Mouse (Mus musculus) thymus, adult 2 months (tissue): Measurements from ENCODE around the gene Cdk4. TPM values are rescaled to one million over a fixed set of nuclear protein-coding genes. Genes with fewer than 3 reads are reported as not detected.

ENCODE experiments used
- DNase-seq: peaks from one replicate; pipeline ENCODE4 v3.0.0; 2021
- H3K27ac ChIP-seq: fragments of 200-500 bp; 2 replicates; pipeline ENCODE4 v1.5.1; 2012; ENCODE audit warnings: low read length, control low read depth; ENCODE audit not compliant: control insufficient read depth, insufficient read depth
- H3K27me3 ChIP-seq: fragments of 200-500 bp; 2 replicates; pipeline ENCODE4 v1.6.1; 2012; ENCODE audit warnings: mild to moderate bottlenecking, low read length, moderate library complexity, mixed read lengths; ENCODE audit not compliant: control insufficient read depth, insufficient read depth
- H3K36me3 ChIP-seq: fragments of 200-500 bp; 2 replicates; pipeline ENCODE4 v1.6.1; 2012; ENCODE audit warnings: mild to moderate bottlenecking, low read length, moderate library complexity; ENCODE audit not compliant: control insufficient read depth, insufficient read depth
- H3K4me1 ChIP-seq: fragments of 200-500 bp; replicated peaks from 2 replicates; pipeline ENCODE4 v1.6.1; 2012; ENCODE audit warnings: low read length; ENCODE audit not compliant: control insufficient read depth, insufficient read depth
- H3K4me3 ChIP-seq: fragments of 200-500 bp; 2 replicates; pipeline ENCODE4 v1.5.1; 2012; ENCODE audit warnings: mild to moderate bottlenecking, low read length, control low read depth, moderate library complexity; ENCODE audit not compliant: control insufficient read depth, insufficient read depth
- CTCF ChIP-seq: fragments of 200-500 bp; IDR thresholded peaks from 2 replicates; pipeline ENCODE4 v1.5.1; 2012; ENCODE audit warnings: mild to moderate bottlenecking, control low read depth, low read length, moderate library complexity, borderline replicate concordance; ENCODE audit not compliant: control insufficient read depth, poor library complexity, insufficient read depth; ENCODE audit errors: extremely low read depth
- POLR2A ChIP-seq: fragments of 200-500 bp; IDR thresholded peaks from 2 replicates; pipeline ENCODE4 v1.6.1; 2012; ENCODE audit warnings: mild to moderate bottlenecking, low read length, control low read depth, moderate library complexity; ENCODE audit not compliant: control insufficient read depth, poor library complexity, insufficient read depth; ENCODE audit errors: extremely low read depth
- WGBS: fragments of 180-500 bp; shearing (Covaris S2); methylation state at CpG from one replicate; pipeline ENCODE4 v1.1.7; 2018; 5-methylcytosine and 5-hydroxymethylcytosine counted together
- polyA plus RNA-seq: library from polyadenylated mRNA; depleted of rRNA; stranded (reverse); fragments of >200 nt; gene quantifications from 2 replicates; pipeline ENCODE4 v1.2.3, GENCODE M21; 2012

The Cdk4 gene
- polyA plus RNA-seq, 1 experiment, result 375 TPM

DNA sequence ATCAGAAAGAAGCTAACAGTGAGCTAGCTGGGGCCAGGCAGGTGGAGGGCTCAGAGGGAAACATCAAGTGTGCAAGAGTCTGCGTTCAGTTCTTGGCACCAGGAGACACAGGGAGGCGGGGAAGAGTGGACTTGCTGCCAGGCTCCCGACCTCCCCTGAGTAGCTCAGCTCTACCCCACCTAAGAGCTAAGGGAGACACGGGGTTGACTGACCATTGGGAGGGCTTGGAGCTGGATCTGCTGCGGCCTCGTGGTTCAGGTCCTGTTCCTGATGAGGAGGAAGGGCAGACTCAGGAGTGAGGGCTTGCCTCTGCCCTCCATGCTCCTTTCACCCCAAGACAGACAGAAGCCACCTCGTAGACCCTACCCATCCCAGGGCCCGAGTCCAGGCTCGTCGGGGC is 35.9 kb downstream of the Cdk4 start:
- TF ChIP-seq CTCF (no peak), POLR2A (no peak)
- Histone ChIP-seq H3K36me3 (peaks cover 41% of the 10 kb centered on the region), H3K27me3 (no peaks in the 10 kb centered on the region), H3K4me3 (no peak overlapping the region), H3K27ac (no peak overlapping the region), H3K4me1 (peaks cover 12% of the 10 kb centered on the region)
- 89% methylated on average over 10 of the region's 10 CpGs for WGBS
- no peak for DNase-seq

- TF ChIP-seq POLR2A, result no peak
- TF ChIP-seq CTCF, result no peak
- no peak for DNase-seq
- 73% methylated on average over 15 of the region's 15 CpGs for WGBS
- Histone ChIP-seq H3K27ac (no peak overlapping the region), H3K27me3 (no peaks in the 10 kb centered on the region), H3K4me3 (no peak overlapping the region), H3K36me3 (peaks cover 41% of the 10 kb centered on the region), H3K4me1 (peaks cover 15% of the 10 kb centered on the region)
Measured at GRCm38 (mm10) chr10:127099868-127100267, 36.5 kb downstream of the Cdk4 start.

- no peak overlapping the region for H3K27ac ChIP-seq
- no peak overlapping the region for H3K4me3 ChIP-seq
- DNase-seq, result no peak
- WGBS, result 92% methylated on average over 8 of the region's 8 CpGs
- peaks cover 41% of the 10 kb centered on the region for H3K36me3 ChIP-seq
- no peak for TF ChIP-seq POLR2A
- no peak for TF ChIP-seq CTCF
- no peaks in the 10 kb centered on the region for H3K27me3 ChIP-seq
- H3K4me1 ChIP-seq, result peaks cover 15% of the 10 kb centered on the region
Measured at GRCm38 (mm10) chr10:127100414-127100813, 37.1 kb downstream of the Cdk4 start.

GRCm38 (mm10) chr10:127101151-127101550 is 37.8 kb downstream of the Cdk4 start:
- Histone ChIP-seq H3K27ac (no peak overlapping the region), H3K27me3 (no peaks in the 10 kb centered on the region), H3K4me1 (peaks cover 15% of the 10 kb centered on the region), H3K36me3 (peaks cover 34% of the 10 kb centered on the region), H3K4me3 (no peak overlapping the region)
- 55% methylated on average over 6 of the region's 6 CpGs for WGBS
- TF ChIP-seq CTCF, result no peak
- TF ChIP-seq POLR2A, result no peak
- no peak for DNase-seq

- Histone ChIP-seq H3K4me1 (peaks cover 26% of the 10 kb centered on the region), H3K27ac (peak overlapping the region; percentile 48), H3K27me3 (no peaks in the 10 kb centered on the region), H3K36me3 (peaks cover 16% of the 10 kb centered on the region), H3K4me3 (peak overlapping the region; percentile 3; the same call in 1 of the 2 replicates)
- 14% methylated on average over 7 of the region's 7 CpGs for WGBS
- TF ChIP-seq POLR2A, result no peak
- no peak for TF ChIP-seq CTCF
- no peak for DNase-seq
Measured at GRCm38 (mm10) chr10:127103631-127104030, 40.3 kb downstream of the Cdk4 start.

DNA sequence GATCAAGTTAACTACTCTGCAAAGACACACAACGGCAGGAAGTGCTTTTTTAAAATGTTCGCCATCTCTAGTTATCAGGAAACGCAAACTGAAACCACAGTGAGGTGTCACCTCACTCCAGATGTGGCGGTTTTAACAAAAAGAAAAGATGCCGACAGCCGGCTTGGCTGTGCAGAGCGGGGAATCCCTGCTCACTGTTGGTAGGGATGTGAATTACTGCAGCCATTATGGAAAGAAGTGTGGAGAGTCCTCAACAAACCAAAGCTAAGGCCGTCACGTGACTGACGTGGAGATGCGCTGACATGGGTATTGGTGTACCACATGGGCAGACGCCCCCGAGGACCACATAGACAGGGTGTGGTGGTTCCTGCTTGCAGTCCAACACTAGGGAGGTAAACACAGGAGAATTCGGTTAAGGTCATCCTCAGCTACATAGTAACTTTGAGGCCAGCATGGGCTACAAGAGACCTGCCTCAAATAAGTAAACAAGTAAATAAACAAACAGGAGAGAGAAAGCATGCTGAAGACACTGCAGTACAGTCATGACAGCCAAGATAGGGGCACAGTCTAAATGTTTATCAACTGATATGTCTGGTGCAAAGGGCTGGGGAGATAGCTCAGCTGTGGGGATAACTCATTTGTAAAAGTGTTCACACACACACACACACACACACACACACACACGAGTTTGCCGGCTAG is 44.4 kb downstream of the Cdk4 start:
- Histone ChIP-seq H3K27ac (peak overlapping the region; percentile 74), H3K36me3 (peaks cover 2% of the 10 kb centered on the region; the same call in 1 of the 2 replicates), H3K27me3 (no peaks in the 10 kb centered on the region), H3K4me3 (peak overlapping the region; percentile 36), H3K4me1 (peaks cover 30% of the 10 kb centered on the region)
- no peak for TF ChIP-seq CTCF
- TF ChIP-seq POLR2A, result no peak
- peak; percentile 60 for DNase-seq
- 15% methylated on average over 16 of the region's 16 CpGs for WGBS
